Mouse (Mus musculus) lung, embryonic 16.5 days (tissue): ENCODE measurements around the gene Rassf5. TPM values are rescaled to one million over a fixed set of nuclear protein-coding genes. Genes with fewer than 3 reads are reported as not detected.

Experiments used
- ATAC-seq: fragments of 200-750 bp; cut with Nextera tagmentation; 2 replicates; pipeline ENCODE4 v1.8.0; 2017; ENCODE audit warnings: low read depth, mild to moderate bottlenecking, moderate library complexity
- H3K27ac ChIP-seq: fragments of 300-500 bp; sonication (generic); 2 replicates; pipeline ENCODE4 v1.5.1; 2014; ENCODE audit warnings: mild to moderate bottlenecking, control low read depth, low read length
- H3K27me3 ChIP-seq: fragments of 300-500 bp; sonication (generic); 2 replicates; pipeline ENCODE4 v1.6.1; 2014; ENCODE audit warnings: low read depth, low read length, mixed read lengths; ENCODE audit not compliant: control insufficient read depth, insufficient read depth
- H3K36me3 ChIP-seq: fragments of 300-500 bp; sonication (generic); 2 replicates; pipeline ENCODE4 v1.6.1; 2014; ENCODE audit warnings: low read length; ENCODE audit not compliant: control insufficient read depth, insufficient read depth
- H3K4me1 ChIP-seq: fragments of 300-500 bp; sonication (generic); replicated peaks from 2 replicates; pipeline ENCODE4 v1.6.1; 2014; ENCODE audit warnings: low read length, mixed read lengths; ENCODE audit not compliant: control insufficient read depth, insufficient read depth
- H3K4me2 ChIP-seq: fragments of 300-500 bp; sonication (generic); 2 replicates; pipeline ENCODE4 v1.6.1; 2014; ENCODE audit warnings: low read depth, low read length, control low read depth
- H3K4me3 ChIP-seq: fragments of 300-500 bp; sonication (generic); 2 replicates; pipeline ENCODE4 v1.5.1; 2014; ENCODE audit warnings: mild to moderate bottlenecking, low read length, control low read depth
- H3K9ac ChIP-seq: fragments of 300-500 bp; sonication (generic); 2 replicates; pipeline ENCODE4 v1.6.1; 2014; ENCODE audit warnings: low read length, control low read depth
- H3K9me3 ChIP-seq: fragments of 300-500 bp; sonication (generic); 2 replicates; pipeline ENCODE4 v1.6.1; 2016; ENCODE audit warnings: low read length; ENCODE audit not compliant: control insufficient read depth
- WGBS: fragments of 180-500 bp; shearing (Covaris S2); extraction: QIAGEN DNeasy Blood & Tissue Kit; methylation state at CpG from one replicate; pipeline ENCODE4 v1.1.7; 2014; 5-methylcytosine and 5-hydroxymethylcytosine counted together
- polyA plus RNA-seq: library from polyadenylated mRNA; unstranded; fragments of >200 nt; fragmentation: Nextera tagmentation; extraction: Ambion mirVana; gene quantifications from 2 replicates; pipeline ENCODE4 v1.2.1, GENCODE M21; 2015

Rassf5 gene
- polyA plus RNA-seq, 1 experiment from 2014 or later, result 6.1 TPM

DNA sequence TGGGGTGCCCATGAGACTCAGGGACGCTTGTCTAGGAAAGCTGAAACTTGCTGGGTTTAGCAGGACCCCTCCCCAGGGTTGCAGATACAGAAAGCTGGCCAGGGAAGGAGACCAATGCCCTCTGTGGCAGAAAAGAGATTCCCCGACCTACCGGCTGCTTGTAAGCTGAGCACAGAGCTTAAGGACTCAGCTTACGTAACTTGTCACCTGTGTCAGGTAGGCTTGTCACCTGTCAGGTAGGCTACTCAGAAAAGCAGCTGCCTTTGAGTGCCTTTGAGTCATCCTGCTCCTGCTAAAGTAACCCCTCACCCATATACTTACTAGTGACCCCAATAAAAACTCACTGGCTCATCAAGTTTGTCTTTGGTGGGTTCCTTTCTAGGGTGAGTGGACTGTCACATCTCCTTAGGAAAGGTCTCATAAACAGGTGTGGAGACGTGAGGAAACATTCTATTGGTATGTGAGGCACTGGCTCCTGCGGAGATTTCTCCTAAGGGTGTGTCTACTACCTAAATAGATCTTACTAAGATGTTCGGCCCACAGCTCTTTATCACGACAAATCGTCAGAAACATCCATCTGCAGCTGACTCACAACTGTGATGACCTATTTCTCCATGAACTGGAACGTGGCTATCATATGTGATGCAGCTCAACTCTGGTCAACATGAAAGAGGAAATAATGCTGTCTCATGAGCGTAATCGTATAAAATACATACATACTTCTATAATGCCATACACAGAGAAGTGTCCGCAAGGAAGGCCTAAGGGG, 23.1 kb downstream of the Rassf5 start:
- WGBS, result 71% methylated on average over 13 of the region's 13 CpGs
- Histone ChIP-seq H3K27ac (no peak overlapping the region), H3K27me3 (no peaks in the 10 kb centered on the region), H3K9me3 (no peaks in the 10 kb centered on the region), H3K4me1 (no peaks in the 10 kb centered on the region), H3K36me3 (no peaks in the 10 kb centered on the region), H3K4me3 (no peak overlapping the region), H3K9ac (no peak overlapping the region), H3K4me2 (no peak overlapping the region)
- ATAC-seq, result no peak

DNA sequence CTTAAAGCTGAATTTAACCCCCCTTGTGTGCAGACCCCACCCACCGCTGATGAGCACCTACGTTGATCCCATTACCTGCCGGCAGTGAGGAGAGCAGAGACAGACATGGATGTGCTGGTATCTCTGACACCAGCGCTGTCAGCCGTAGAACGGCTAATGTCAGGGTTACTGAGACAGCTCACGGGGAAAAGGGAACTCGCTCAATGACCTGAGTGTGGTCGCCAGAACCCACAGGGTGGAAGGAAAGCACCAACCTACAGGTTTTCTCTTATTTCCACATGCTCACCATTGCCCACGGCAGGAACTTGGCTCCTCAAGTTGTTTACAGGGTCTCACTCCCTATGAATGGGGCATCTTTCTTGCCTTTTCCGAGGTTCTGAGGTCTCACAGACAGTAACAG, 26.1 kb downstream of the Rassf5 start:
- no peaks in the 10 kb centered on the region for H3K27me3 ChIP-seq
- peaks cover 2% of the 10 kb centered on the region; the same call in 1 of the 2 replicates for H3K4me1 ChIP-seq
- H3K4me2 ChIP-seq, result no peak overlapping the region
- 80% methylated on average over 11 of the region's 11 CpGs for WGBS
- no peak for ATAC-seq
- H3K4me3 ChIP-seq, result no peak overlapping the region
- H3K36me3 ChIP-seq, result no peaks in the 10 kb centered on the region
- no peak overlapping the region for H3K27ac ChIP-seq
- no peaks in the 10 kb centered on the region for H3K9me3 ChIP-seq
- H3K9ac ChIP-seq, result no peak overlapping the region

- Histone ChIP-seq H3K9me3 (no peaks in the 10 kb centered on the region), H3K4me1 (peaks cover 11% of the 10 kb centered on the region), H3K4me2 (no peak overlapping the region), H3K27ac (peak overlapping the region; percentile 11; the same call in 1 of the 2 replicates), H3K9ac (no peak overlapping the region), H3K27me3 (no peaks in the 10 kb centered on the region), H3K36me3 (no peaks in the 10 kb centered on the region), H3K4me3 (no peak overlapping the region)
- 68% methylated on average over 6 of the region's 6 CpGs for WGBS
- ATAC-seq, result peak; percentile 23; the same call in 1 of the 2 replicates
Measured at GRCm38 (mm10) chr1:131213361-131213760, 31.7 kb downstream of the Rassf5 start.

- no peaks in the 10 kb centered on the region for H3K27me3 ChIP-seq
- H3K4me2 ChIP-seq, result no peak overlapping the region
- H3K9ac ChIP-seq, result no peak overlapping the region
- peak; percentile 30; the same call in 1 of the 2 replicates for ATAC-seq
- H3K9me3 ChIP-seq, result no peaks in the 10 kb centered on the region
- H3K27ac ChIP-seq, result peak overlapping the region; percentile 11; the same call in 1 of the 2 replicates
- WGBS, result 40% methylated on average over 5 of the region's 5 CpGs
- H3K36me3 ChIP-seq, result no peaks in the 10 kb centered on the region
- H3K4me3 ChIP-seq, result no peak overlapping the region
- H3K4me1 ChIP-seq, result peaks cover 11% of the 10 kb centered on the region
Measured at GRCm38 (mm10) chr1:131212956-131213355, 32.1 kb downstream of the Rassf5 start.

DNA sequence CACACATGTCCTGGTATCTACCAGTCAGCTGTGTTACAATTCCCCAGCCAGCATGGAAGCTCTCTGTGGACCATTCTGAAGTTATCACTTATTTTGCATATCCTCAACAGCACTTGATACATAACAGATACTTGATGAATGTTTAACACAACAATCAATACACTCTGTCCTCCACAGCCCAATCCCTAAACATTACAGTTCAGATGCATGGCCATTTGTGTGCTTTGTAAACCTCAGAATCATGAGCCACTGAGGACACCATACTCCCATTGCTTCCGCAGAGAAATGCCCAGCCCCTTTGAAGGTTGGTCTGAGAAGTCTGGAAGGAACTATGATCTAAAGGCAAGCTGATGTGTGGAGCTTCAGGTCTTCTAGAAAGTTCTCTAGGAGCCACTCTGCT, 33.4 kb downstream of the Rassf5 start:
- Histone ChIP-seq H3K27me3 (no peaks in the 10 kb centered on the region), H3K4me1 (peaks cover 11% of the 10 kb centered on the region), H3K9me3 (no peaks in the 10 kb centered on the region), H3K4me3 (no peak overlapping the region), H3K36me3 (no peaks in the 10 kb centered on the region), H3K27ac (no peak overlapping the region), H3K4me2 (no peak overlapping the region), H3K9ac (no peak overlapping the region)
- no peak for ATAC-seq
- 85% methylated on average over 1 of the region's 1 CpGs for WGBS

DNA sequence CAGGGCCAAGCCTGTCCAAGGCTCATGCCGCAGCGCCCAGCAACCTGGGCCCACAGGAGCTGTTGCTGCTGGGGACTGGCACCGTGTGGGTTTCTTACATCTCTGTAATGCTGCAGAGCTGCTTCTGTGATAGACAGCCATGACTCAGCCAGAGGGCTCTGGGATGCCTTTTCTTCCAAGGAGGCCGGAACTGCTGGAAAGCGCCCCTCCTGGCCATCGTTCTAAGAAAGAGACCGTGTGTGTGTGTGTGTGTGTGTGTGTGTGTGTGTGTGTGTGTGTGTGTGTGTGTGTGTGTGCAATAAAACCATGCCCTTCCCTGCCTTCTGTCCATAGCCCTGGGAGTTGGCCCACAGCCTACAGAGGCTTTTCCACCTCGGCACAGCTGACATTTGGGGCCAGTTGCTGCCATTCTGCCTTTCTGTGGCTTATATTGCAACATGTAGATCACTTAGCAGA, 35.1 kb downstream of the Rassf5 start:
- peaks cover 11% of the 10 kb centered on the region for H3K4me1 ChIP-seq
- 66% methylated on average over 8 of the region's 8 CpGs for WGBS
- ATAC-seq, result peak; percentile 24; the same call in 1 of the 2 replicates
- H3K9ac ChIP-seq, result no peak overlapping the region
- no peak overlapping the region for H3K27ac ChIP-seq
- no peaks in the 10 kb centered on the region for H3K27me3 ChIP-seq
- no peaks in the 10 kb centered on the region for H3K36me3 ChIP-seq
- H3K9me3 ChIP-seq, result no peaks in the 10 kb centered on the region
- H3K4me2 ChIP-seq, result no peak overlapping the region
- no peak overlapping the region for H3K4me3 ChIP-seq

- no peak overlapping the region for H3K4me3 ChIP-seq
- no peaks in the 10 kb centered on the region for H3K9me3 ChIP-seq
- no peak for ATAC-seq
- no peak overlapping the region for H3K4me2 ChIP-seq
- peaks cover 8% of the 10 kb centered on the region for H3K4me1 ChIP-seq
- H3K27ac ChIP-seq, result no peak overlapping the region
- H3K36me3 ChIP-seq, result no peaks in the 10 kb centered on the region
- no peaks in the 10 kb centered on the region for H3K27me3 ChIP-seq
- WGBS, result 92% methylated on average over 6 of the region's 6 CpGs
- no peak overlapping the region for H3K9ac ChIP-seq
Measured at GRCm38 (mm10) chr1:131208800-131209199, 36.3 kb downstream of the Rassf5 start.

GRCm38 (mm10) chr1:131208081-131208480, 37.0 kb downstream of the Rassf5 start:
- Histone ChIP-seq H3K9ac (no peak overlapping the region), H3K4me1 (peaks cover 2% of the 10 kb centered on the region), H3K9me3 (no peaks in the 10 kb centered on the region), H3K4me3 (no peak overlapping the region), H3K36me3 (no peaks in the 10 kb centered on the region), H3K27ac (no peak overlapping the region), H3K27me3 (no peaks in the 10 kb centered on the region), H3K4me2 (no peak overlapping the region)
- ATAC-seq, result peak; percentile 11; the same call in 1 of the 2 replicates
- WGBS, result 88% methylated on average over 5 of the region's 5 CpGs

- Histone ChIP-seq H3K36me3 (no peaks in the 10 kb centered on the region), H3K9ac (no peak overlapping the region), H3K27ac (no peak overlapping the region), H3K4me1 (no peaks in the 10 kb centered on the region; the same call in 1 of the 2 replicates), H3K4me3 (no peak overlapping the region), H3K27me3 (no peaks in the 10 kb centered on the region), H3K4me2 (no peak overlapping the region), H3K9me3 (no peaks in the 10 kb centered on the region)
- 2% methylated on average over 5 of the region's 5 CpGs for WGBS
- peak; percentile 71 for ATAC-seq
Measured at GRCm38 (mm10) chr1:131207531-131207930, 37.5 kb downstream of the Rassf5 start.
